Mouse (Mus musculus) neutrophil, adult 5-6 weeks (primary cell): Measurements from ENCODE around the gene Myl3. TPM values are rescaled to one million over a fixed set of nuclear protein-coding genes. Genes with fewer than 3 reads are reported as not detected.

Experiments used
- ATAC-seq: fragments of 151-379, 151-347 bp; 2 replicates; pipeline ENCODE4 v1.8.0; 2017; ENCODE audit warnings: mild to moderate bottlenecking, moderate TSS enrichment; ENCODE audit not compliant: insufficient number of reproducible peaks, poor library complexity, low FRiP score, severe bottlenecking; ENCODE audit errors: extremely low read depth
- total RNA-seq: library from RNA; stranded (forward); fragments of 200-1000 nt; gene quantifications from 2 replicates; pipeline ENCODE4 v1.2.3, GENCODE M21; 2017

The Myl3 gene
- total RNA-seq, 1 experiment from 2014 or later, result not detected

DNA sequence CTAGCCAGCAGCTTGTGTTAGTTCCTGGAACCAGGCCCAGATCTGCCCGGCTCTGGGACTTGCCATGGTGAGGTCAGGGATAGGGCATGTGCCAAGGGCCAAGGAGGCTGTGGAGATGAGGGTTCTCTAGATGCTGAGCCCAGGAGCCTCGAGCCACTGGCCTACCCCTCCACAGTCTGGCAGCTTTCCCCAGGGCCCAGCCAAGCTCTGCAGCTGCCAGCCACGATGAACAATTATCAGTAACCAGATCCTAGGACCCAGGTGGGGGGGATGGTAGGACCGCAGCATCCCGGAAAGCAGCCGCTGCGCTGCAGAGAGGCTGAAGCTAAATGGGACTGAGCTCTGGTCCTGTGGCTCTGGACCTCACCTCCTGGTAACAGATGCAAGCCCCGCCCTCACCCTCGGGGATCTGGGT, 15.9 kb upstream of the Myl3 start:
- ATAC-seq, result no peak

GRCm38 (mm10) chr9:110726867-110727266, 14.8 kb upstream of the Myl3 start:
- ATAC-seq, result no peak

DNA sequence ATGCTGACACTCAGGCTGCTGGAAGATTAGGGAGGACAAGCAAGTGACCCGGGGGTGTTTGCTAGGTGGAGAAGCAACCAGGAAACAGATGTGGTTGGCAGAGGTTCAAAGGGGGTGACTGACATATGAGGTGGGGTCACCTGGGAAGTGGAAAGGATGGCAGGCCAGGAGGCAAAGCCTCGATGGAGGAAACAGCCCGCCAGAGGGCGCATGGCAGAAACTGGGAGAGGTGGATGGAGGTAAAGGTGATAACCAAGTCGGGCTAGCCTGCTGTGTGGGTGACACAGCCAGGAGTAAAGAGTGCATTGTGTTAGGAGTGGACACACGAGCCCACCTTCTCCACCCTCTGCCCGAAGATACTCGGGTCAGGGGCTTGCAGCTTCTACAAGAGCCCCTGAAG, 11.8 kb upstream of the Myl3 start:
- no peak for ATAC-seq

- no peak for ATAC-seq
Observed at GRCm38 (mm10) chr9:110731859-110732258, 9.8 kb upstream of the Myl3 start.

DNA sequence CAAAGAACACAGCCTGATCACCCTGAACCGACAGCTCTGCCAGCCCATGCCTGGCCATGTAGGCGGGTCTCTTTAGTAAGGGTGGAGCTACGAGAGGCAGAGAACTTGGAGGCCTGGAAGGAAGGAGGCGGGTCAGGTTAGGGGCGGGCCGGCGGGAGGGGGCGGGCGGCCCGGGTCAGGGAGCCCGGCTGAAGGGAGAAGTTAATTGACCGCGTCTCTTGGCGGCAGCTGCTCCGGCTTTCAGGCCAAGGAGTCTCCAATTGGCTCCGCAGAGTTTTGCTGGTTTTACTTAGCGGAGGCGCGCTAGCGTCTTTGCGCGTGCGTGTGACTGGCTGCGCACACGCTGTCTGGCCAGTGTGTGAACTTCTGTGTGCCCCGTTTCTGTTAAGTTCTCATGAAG, 9.0 kb upstream of the Myl3 start:
- ATAC-seq, result peak; percentile 63

DNA sequence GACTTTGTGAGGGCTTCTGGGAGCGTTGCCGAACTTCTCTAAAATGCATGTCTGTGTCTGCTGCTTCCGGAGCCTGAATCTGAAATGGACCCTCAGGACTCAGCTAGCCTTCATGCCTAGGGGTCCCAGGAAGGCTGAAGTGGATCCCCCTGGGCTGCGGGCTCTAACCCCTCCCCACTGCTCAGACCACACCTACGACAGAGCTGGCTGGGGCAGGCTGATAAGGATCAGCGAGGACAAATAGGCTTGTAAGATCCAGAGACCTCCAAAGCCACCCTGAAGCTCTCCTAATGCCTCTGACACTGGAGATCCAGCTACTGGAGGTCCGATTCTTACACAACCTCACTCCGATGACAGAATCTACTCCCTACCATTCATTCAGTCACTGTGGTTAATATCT, 8.6 kb upstream of the Myl3 start:
- ATAC-seq, result no peak

GRCm38 (mm10) chr9:110734154-110734553, 7.5 kb upstream of the Myl3 start:
- ATAC-seq, result no peak

DNA sequence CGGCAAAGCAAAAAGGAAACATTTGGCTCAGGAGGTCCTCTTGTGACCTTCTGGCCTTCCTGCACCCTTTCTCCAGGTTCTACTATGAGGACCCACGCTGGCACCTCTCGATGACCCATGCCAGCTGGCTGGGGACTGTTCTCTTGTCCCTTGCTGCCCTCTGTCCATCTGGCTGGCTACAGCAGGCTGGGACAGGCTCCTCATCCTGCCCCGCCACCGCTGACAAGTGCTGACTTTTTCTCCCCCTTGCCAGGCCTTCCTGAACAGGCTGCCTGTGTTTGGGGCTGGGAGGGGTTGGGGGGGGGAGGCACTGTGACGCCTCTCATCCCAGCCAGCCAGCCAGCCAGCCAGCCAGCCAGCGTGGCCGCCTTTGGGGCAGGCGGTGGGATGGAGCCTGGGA, 5.3 kb upstream of the Myl3 start:
- ATAC-seq, result no peak

GRCm38 (mm10) chr9:110738054-110738453, 3.6 kb upstream of the Myl3 start:
- no peak for ATAC-seq

- no peak for ATAC-seq
Observed at GRCm38 (mm10) chr9:110739961-110740360, 1.7 kb upstream of the Myl3 start.

DNA sequence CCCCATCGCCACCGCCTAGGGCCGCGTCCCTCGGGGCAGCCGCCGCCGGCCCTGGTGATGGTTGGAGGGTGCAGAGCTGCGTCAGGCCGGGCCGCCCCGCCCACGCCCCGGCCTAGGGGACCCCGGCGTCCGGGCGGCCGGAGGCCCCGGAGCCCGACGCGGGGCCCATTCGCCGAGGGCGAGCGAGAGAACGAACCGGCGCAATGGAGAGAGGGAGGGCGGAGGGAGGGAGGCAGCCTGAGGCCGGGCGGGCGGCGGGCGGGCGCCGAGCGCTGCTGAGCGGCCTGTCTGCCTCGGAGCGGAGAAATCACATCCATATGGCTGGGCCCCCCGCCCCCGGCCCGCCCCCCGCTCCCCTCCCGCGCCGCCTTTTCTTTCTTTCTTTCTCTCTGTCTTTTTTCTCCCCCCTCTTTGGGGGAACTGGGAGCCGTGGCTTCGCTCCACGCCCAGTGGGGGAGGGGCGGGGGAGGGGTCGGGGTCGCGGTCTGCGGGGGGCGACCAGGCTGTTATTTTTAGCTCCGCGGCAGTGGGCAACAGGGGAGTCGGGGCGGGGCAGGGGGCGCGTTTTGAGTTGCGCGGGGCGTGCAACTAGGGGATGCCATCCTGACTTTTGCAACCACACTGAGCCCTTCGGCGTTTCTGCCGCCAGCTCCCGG, 762 bp downstream of the Myl3 start:
- no peak for ATAC-seq

DNA sequence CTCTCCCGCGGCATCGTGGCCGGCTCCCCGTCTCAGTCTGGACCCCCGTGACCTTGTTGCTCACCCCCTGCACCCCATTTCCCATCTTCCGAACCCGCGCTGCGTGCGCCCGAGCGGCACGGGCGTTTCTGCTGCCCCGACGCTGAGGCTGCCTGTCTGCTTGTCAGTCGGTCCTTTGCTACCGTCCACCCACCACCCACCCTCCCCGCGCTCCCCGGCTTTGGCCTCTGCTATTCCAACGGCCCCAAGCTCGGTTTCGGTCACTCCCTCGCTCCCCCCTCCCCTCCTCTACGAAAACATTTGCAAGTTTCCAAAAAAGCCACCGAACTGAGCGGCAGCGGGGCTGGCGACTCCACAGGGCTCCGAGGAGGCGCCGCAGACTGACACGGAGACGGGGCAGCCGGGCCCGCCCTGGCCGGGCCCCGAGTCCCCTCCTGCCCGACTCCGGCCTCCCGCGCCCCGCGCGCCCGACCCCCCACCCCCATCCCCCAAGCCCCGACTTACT, 1.3 kb downstream of the Myl3 start:
- ATAC-seq, result no peak

- no peak for ATAC-seq
Observed at GRCm38 (mm10) chr9:110743456-110744323, 2.0 kb downstream of the Myl3 start.

- ATAC-seq, result no peak
Observed at GRCm38 (mm10) chr9:110745752-110746151, 4.1 kb downstream of the Myl3 start.

GRCm38 (mm10) chr9:110746238-110746637, 4.6 kb downstream of the Myl3 start:
- ATAC-seq, result no peak

GRCm38 (mm10) chr9:110746961-110747360, 5.3 kb downstream of the Myl3 start, which contains the start of gene Pth1r:
Gene Pth1r (minus strand): TSS chr9:110747145.
- ATAC-seq, result no peak

- no peak for ATAC-seq
Observed at GRCm38 (mm10) chr9:110748451-110748850, 6.8 kb downstream of the Myl3 start.

- no peak for ATAC-seq
Observed at GRCm38 (mm10) chr9:110750404-110751187, 8.9 kb downstream of the Myl3 start.

- ATAC-seq, result no peak
Observed at GRCm38 (mm10) chr9:110751412-110751811, 9.8 kb downstream of the Myl3 start.
